Mouse (Mus musculus): ENCODE data around the gene Wdr93.

DNA sequence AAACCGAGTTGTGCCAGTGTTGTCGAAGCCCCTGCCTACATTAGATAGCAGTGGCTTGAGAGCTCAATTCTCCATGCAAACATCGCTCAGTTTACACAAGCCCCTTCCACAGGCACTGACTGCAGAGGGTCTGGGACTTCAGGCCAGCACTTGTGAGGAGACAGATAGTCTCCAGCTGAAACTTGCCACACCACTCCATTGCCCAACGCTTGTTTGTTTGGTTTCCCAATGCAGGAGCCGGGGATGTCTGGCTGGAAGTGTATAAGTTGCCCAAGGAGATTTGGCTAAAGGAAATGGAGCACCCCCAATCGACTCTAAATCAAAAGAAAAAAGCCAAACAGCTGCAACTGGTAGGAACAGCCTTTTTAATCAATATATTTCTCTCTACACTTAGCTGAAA lies 15.2 kb downstream of the Wdr93 start:
- no peak for TF ChIP-seq CTCF (conservative IDR thresholded peaks at IDR 0.05 in 1 of 2, IDR thresholded peaks at IDR 0.05 in 1 of 2; ENCODE audit: low read depth in 2 of 2, low read length in 2 of 2)
- TF ChIP-seq USF1 (IDR thresholded peaks at IDR 0.05; ENCODE audit: low read depth, low read length) = no peak
- TF ChIP-seq POLR2A (IDR thresholded peaks at IDR 0.05; ENCODE audit: low read depth, low read length) = no peak
- TF ChIP-seq CHD2 (IDR thresholded peaks at IDR 0.05; ENCODE audit: low read length) = no peak
- no peak for TF ChIP-seq ELF1 (IDR thresholded peaks at IDR 0.05; ENCODE audit: low read depth, low read length)
- TF ChIP-seq ZC3H11A (IDR thresholded peaks at IDR 0.05; ENCODE audit: low read depth, low read length) = no peak
- TF ChIP-seq MYC (IDR thresholded peaks at IDR 0.05; ENCODE audit: low read depth, low read length) = no peak
- no peak for TF ChIP-seq IRF4 (IDR thresholded peaks at IDR 0.05; ENCODE audit: low read depth, low read length)
- TF ChIP-seq E2F4 (IDR thresholded peaks at IDR 0.05; ENCODE audit: insufficient replicate concordance, low read depth, low read length) = no peak
- no peak for TF ChIP-seq HCFC1 (IDR thresholded peaks at IDR 0.05; ENCODE audit: low read depth, low read length)
- no peak for TF ChIP-seq PAX5 (IDR thresholded peaks at IDR 0.05; ENCODE audit: low read length)
- no peak for TF ChIP-seq MAZ (IDR thresholded peaks at IDR 0.05; ENCODE audit: low read depth, low read length)
- no peak for TF ChIP-seq EP300 (IDR thresholded peaks at IDR 0.05; ENCODE audit: low read length)
- TF ChIP-seq MAX (IDR thresholded peaks at IDR 0.05; ENCODE audit: low read length) = no peak
